In genomic region chr12:40134529-40134928, GRCm38 (mm10) we compare ENCODE assay signal across 8 mouse cellular contexts. TPM values are rescaled to one million over a fixed set of nuclear protein-coding genes. Genes with fewer than 3 reads are reported as not detected.
DNase-seq lines count a peak whose midpoint lies in the region; ATAC-seq and TF ChIP-seq lines count a peak whose summit lies in the region.

No protein-coding gene starts in this region.

- H3K27me3 ChIP-seq in lung, embryonic 14.5 days (ENCODE audit: insufficient read depth, low read length) = peaks cover 32% of the 10 kb centered on the region
- peaks cover 15% of the 10 kb centered on the region for H3K27me3 ChIP-seq in forebrain, embryonic 11.5 days (ENCODE audit: control insufficient read depth, insufficient read depth, low read length)

- H3K9ac ChIP-seq in lung, embryonic 14.5 days = no peak overlapping the region
- no peak overlapping the region for H3K9ac ChIP-seq in forebrain, embryonic 11.5 days (ENCODE audit: low read length)

- no peak overlapping the region for H3K27ac ChIP-seq in lung, embryonic 14.5 days (ENCODE audit: low read depth)
- H3K27ac ChIP-seq in forebrain, embryonic 11.5 days (ENCODE audit: low read depth, low read length) = no peak overlapping the region

- no peaks in the 10 kb centered on the region for H3K36me3 ChIP-seq in lung, embryonic 14.5 days (ENCODE audit: insufficient read depth)
- no peaks in the 10 kb centered on the region for H3K36me3 ChIP-seq in forebrain, embryonic 11.5 days (ENCODE audit: control insufficient read depth, insufficient read depth, low read length)

- ATAC-seq in lung, embryonic 14.5 days (ENCODE audit: insufficient read depth) = peak; percentile 38; the same call in 1 of the 2 replicates
- ATAC-seq in forebrain, embryonic 11.5 days (replicated peaks; ENCODE audit: low FRiP score) = no peak

- TF ChIP-seq CTCF in lung, embryonic 14.5 days (IDR thresholded peaks at IDR 0.05; ENCODE audit: low read depth) = no peak

- WGBS in lung, embryonic 14.5 days = 41% methylated on average over 11 of the region's 11 CpGs
- WGBS in forebrain, embryonic 11.5 days = 54% methylated on average over 11 of the region's 11 CpGs

- peak; percentile 5 for DNase-seq in lung, embryonic 14.5 days
- DNase-seq in lung, postnatal 14 days = no peak
- no peak for DNase-seq in forebrain, embryonic 11.5 days (ENCODE audit: low spot score)
- DNase-seq in kidney, postnatal 25 days = peak; percentile 17 to 50
- DNase-seq in retina, embryonic 14.5 days (ENCODE audit: low spot score) = peak; percentile 20
- DNase-seq in spleen, postnatal 14 days (ENCODE audit: low spot score in 2 of 2) = no peak
- DNase-seq in thymus, postnatal 36 days = no peak
- DNase-seq in c-Kit-positive CD71-positive TER-119-positive erythroid progenitor cells, embryonic 14.5 days (ENCODE audit: low spot score) = no peak

- H3K4me1 ChIP-seq in lung, embryonic 14.5 days (ENCODE audit: insufficient read depth) = no peaks in the 10 kb centered on the region
- peaks cover 6% of the 10 kb centered on the region; the same call in 1 of the 2 replicates for H3K4me1 ChIP-seq in forebrain, embryonic 11.5 days (replicated peaks; ENCODE audit: control insufficient read depth, insufficient read depth, low read length)

- H3K9me3 ChIP-seq in lung, embryonic 14.5 days (ENCODE audit: low read depth, low read length) = no peaks in the 10 kb centered on the region
- H3K9me3 ChIP-seq in forebrain, embryonic 11.5 days (ENCODE audit: control insufficient read depth, low read length) = no peaks in the 10 kb centered on the region

- peak overlapping the region; percentile 41 for H3K4me3 ChIP-seq in lung, embryonic 14.5 days (ENCODE audit: low read depth, low read length)
- peak overlapping the region; percentile 38; the same call in 1 of the 2 replicates for H3K4me3 ChIP-seq in forebrain, embryonic 11.5 days (ENCODE audit: low read depth, low read length)

- H3K4me2 ChIP-seq in lung, embryonic 14.5 days = peak overlapping the region; percentile 83
- peak overlapping the region; percentile 80 for H3K4me2 ChIP-seq in forebrain, embryonic 11.5 days (ENCODE audit: low read depth, low read length, severe bottlenecking)

RNA-seq across cellular contexts. Expression of gene Scin, which starts 0.5 kb away (rescaled TPM):
- polyA plus RNA-seq in lung, embryonic 14.5 days (2014; fragmentation: Nextera tagmentation; extraction: Ambion mirVana) = 0.07 and 0.21 TPM in 2 replicates
- polyA plus RNA-seq in forebrain, embryonic 11.5 days (2014; fragmentation: Nextera tagmentation; extraction: Ambion mirVana) = 0.13 TPM in 1 of 2 replicates, not detected in the other

Comparison
In these comparisons a context has a peak if more than half of its experiments do, and no peak if none do; other contexts are left out.
1. DNase-seq: peak in lung, embryonic 14.5 days (single experiment), kidney, postnatal 25 days (2 of 2) and retina, embryonic 14.5 days (single experiment); none in lung, postnatal 14 days (single experiment), forebrain, embryonic 11.5 days (single experiment), spleen, postnatal 14 days (0 of 2), thymus, postnatal 36 days (0 of 2) and c-Kit-positive CD71-positive TER-119-positive erythroid progenitor cells, embryonic 14.5 days (single experiment).